Mouse (Mus musculus) CD4-positive naive resting alpha-beta T cell, adult 76 days (primary cell): ENCODE data around the gene Atad3a. TPM values are rescaled to one million over a fixed set of nuclear protein-coding genes. Genes with fewer than 3 reads are reported as not detected.

Experiments
- total RNA-seq: library from RNA; stranded (reverse); gene quantifications from one replicate; pipeline ENCODE4 v1.2.4, GENCODE M21; 2023

Atad3a gene
- 52.2 TPM for total RNA-seq

DNA sequence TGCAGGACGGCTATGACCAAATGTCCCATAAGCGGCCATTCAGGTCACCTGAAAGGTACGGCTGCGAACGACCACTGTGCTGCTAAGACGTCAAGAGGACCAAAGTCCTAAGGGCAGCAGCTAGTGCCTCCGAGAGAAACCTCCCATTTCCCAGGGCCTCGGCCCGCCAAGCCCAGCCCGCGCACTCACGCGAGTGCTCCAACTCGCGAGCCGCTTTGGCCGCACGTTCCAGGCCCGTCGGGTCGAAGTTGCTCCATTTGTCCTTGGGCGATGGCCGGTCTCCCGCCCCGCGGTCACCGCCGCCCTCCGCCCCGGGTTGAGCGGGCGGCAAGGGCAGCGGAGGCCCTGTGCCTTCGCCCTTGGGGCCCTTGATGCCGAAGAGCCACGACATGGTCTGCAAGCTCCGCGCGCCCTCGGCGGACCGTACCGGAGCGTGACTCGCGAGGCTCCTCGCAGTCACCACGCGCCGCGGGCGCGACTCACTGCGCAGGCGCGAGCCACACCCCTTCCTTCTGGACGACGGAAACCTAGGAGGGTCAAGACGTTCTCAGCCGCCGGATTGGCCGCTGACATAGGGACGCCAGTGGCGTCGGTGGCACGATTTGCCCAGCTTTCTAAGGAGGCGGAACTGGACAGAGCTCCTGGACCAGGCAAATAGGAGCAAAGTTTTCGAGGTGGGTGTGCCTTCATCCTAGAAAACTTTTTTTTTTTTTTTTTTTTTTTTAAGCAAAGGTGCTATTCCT lies at the start of gene Atad3a:
Gene Atad3a, minus strand, starts transcription at position 481 of the 743 bp plus-strand sequence.

DNA sequence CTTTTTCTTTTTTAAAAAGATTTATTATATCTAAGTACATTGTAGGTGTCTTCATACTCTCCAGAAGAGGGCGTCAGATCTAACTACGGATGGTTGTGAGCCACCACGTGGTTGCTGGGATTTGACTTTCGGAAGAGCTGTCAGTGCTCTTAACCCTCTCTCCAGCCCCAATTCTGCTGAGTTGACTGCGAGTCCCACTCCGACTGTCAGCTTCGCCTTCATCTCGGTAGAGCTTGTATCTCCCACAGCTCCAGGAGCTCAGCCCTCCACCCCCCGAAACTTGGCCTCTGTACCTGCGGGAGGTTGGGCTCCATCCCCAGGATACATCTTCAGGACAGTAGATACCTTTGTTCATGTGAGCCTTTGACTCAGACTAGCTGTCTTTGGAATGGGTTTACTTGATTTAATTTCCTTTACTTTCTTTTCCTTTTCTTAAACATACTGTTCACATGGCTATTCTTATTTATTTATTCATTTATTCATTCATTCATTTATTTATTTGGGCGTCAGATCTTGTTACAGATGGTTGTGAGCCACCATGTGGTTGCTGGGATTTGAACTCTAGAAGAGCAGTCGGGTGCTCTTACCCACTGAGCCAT lies 41.9 kb upstream of the Atad3a start, which contains the start of gene Mrpl20:
Gene Mrpl20, plus strand, starts transcription at position 138 of the 599 bp plus-strand sequence.

DNA sequence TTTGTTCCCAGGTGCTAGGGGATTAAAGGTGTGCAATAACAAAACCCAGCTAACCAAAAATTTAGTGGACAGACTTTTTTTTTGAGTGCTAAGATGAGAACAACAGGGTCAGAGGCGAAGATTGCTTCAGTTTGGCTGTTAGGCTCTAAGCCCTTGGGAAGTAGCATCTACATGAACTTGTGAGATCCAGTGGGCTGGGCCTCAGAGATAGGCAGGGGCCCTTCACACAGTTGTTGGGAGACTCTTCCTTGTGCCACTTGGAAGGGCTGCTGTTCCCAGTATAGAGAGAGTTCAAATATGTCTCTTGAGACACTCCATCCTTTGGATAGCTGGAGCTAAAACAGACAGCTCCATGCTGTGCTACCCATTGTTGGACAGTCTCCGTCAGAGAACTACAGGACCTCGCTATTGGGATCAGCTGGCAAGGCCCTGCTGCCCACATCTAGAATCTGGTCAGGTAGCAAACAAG lies 29.2 kb upstream of the Atad3a start, which contains the start of gene Ankrd65:
Gene Ankrd65, plus strand, starts transcription at position 419 of the 469 bp plus-strand sequence.

DNA sequence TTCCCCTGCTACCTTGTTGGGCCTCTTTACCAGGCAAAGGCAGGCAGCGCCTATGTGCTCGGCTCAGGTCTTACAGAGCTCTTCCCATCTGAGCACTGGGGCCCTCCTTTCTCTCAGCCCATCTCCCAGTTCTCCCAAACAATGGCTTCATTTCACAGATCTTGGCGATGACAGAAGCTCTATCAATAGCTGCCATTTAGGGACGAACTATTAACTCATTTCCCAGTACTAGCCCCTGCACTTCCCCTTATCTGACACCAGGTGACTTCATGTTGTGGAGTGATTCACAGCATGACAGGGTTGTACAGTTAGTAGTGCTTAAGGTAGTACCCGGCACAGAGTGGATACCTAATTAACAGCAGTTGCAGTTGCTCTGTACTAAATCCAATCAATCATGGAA lies 24.9 kb upstream of the Atad3a start, which contains the start of gene Tmem88b:
Gene Tmem88b, minus strand, starts transcription at position 56 of the 400 bp plus-strand sequence.

GRCm38 (mm10) chr4:155774280-155774754 lies 13.4 kb upstream of the Atad3a start, which contains the start of gene Vwa1:
Gene Vwa1 (minus strand): TSS chr4:155774698.

DNA sequence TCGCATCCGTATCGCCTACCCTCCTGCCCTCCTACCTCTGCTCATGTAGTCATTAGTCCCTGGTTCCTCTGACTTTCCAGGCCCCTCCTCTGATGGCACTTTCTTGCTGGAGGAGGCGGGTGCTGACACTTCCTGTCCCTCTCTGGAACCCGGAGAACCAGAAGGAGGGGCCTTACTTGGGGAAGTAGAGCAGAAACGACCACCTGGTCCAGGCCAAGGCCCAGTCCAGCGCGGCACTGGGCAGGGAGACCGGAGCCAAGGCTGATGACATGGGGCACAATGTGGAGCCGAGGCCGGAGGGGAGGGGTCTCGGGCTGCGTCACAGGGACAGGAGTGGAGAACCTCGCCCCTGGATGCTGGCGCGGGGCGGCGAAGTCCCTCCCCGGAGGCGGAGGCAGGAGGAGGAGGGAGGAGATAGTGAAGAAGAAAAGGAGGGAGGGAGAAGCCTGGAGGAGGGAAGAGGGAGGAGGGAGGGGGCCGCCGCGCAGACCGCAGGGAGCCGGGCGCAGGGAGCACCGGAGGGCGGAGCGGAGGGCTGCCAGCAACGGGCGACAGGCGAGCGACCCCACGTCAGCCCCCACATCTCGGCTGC lies 26.4 kb downstream of the Atad3a start, which contains the start of gene Tmem240:
Gene Tmem240, plus strand, starts transcription at position 451 of the 592 bp plus-strand sequence.

GRCm38 (mm10) chr4:155704721-155705591 lies 55.9 kb downstream of the Atad3a start, which contains the start of gene Ssu72:
Gene Ssu72 (plus strand): TSS chr4:155704800.

DNA sequence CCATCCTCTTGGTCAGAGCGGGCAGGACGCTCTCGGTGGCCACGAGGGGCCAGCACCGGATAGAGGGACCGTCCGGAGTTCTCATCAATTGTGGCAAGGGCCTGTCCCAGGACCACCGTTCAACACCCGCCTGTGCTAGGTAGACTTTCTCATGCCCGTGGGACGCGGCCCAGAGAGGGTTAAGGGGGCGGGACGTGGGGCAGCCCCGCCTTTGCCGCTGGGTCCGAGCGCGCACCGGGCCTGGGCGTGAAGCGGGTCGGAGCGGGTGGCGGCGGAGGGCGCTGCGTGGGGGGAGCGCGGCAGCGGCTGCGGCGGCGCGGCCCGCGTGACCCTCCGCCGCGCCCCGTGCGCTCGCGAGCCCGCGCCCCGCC lies 66.8 kb downstream of the Atad3a start, which contains the start of gene Fndc10:
Gene Fndc10, plus strand, starts transcription at position 232 of the 371 bp plus-strand sequence.

Other genes starting within 250 kb of the Atad3a start
- 46.9 TPM for gene Nadk, start 198.7 kb downstream of the Atad3a start, total RNA-seq
- 34.9 TPM for gene Slc35e2, start 159.7 kb downstream of the Atad3a start, total RNA-seq
- 204 TPM for gene Cdk11b, start 136.2 kb downstream of the Atad3a start, total RNA-seq
- gene Gm10563, start 115.7 kb downstream of the Atad3a start, total RNA-seq = not detected
- not detected for gene Mmp23, start 107.7 kb downstream of the Atad3a start, total RNA-seq
- gene Mib2, start 91.9 kb downstream of the Atad3a start, total RNA-seq = 35.2 TPM
- 8.0 TPM for gene Fndc10, start 66.8 kb downstream of the Atad3a start, total RNA-seq
- gene Ssu72, start 56.3 kb downstream of the Atad3a start, total RNA-seq = 69.3 TPM
- gene Tmem240, start 26.3 kb downstream of the Atad3a start, total RNA-seq = 1.2 TPM
- gene Vwa1, start 13.6 kb upstream of the Atad3a start, total RNA-seq = not detected
- gene Tmem88b, start 24.8 kb upstream of the Atad3a start, total RNA-seq = not detected
- not detected for gene Ankrd65, start 29.3 kb upstream of the Atad3a start, total RNA-seq
- gene Mrpl20, start 41.8 kb upstream of the Atad3a start, total RNA-seq = 36.7 TPM
- gene Ccnl2, start 51.4 kb upstream of the Atad3a start, total RNA-seq = 283 TPM
- gene Aurkaip1, start 70.2 kb upstream of the Atad3a start, total RNA-seq = 73.2 TPM
- 3.2 TPM for gene Mxra8, start 78.6 kb upstream of the Atad3a start, total RNA-seq
- gene Dvl1, start 86.3 kb upstream of the Atad3a start, total RNA-seq = 67.2 TPM
- gene Tas1r3, start 102.3 kb upstream of the Atad3a start, total RNA-seq = 1.6 TPM
- gene Cptp, start 108.3 kb upstream of the Atad3a start, total RNA-seq = 9.6 TPM
- gene Ints11, start 108.5 kb upstream of the Atad3a start, total RNA-seq = 49.4 TPM
- 33.6 TPM for gene Pusl1, start 130.7 kb upstream of the Atad3a start, total RNA-seq
- gene Acap3, start 130.7 kb upstream of the Atad3a start, total RNA-seq = 46.6 TPM
- gene Ube2j2, start 182.7 kb upstream of the Atad3a start, total RNA-seq = 147 TPM
- gene C1qtnf12, start 201.2 kb upstream of the Atad3a start, total RNA-seq = 7.1 TPM
- 4.5 TPM for gene B3galt6, start 231.6 kb upstream of the Atad3a start, total RNA-seq
- gene Sdf4, start 231.8 kb upstream of the Atad3a start, total RNA-seq = 221 TPM